Mouse (Mus musculus): Measurements from ENCODE around the gene Nudt6. TPM values are rescaled to one million over a fixed set of nuclear protein-coding genes. Genes with fewer than 3 reads are reported as not detected.

Nudt6 gene
- total RNA-seq, 1 experiment, result 3.0 TPM

DNA sequence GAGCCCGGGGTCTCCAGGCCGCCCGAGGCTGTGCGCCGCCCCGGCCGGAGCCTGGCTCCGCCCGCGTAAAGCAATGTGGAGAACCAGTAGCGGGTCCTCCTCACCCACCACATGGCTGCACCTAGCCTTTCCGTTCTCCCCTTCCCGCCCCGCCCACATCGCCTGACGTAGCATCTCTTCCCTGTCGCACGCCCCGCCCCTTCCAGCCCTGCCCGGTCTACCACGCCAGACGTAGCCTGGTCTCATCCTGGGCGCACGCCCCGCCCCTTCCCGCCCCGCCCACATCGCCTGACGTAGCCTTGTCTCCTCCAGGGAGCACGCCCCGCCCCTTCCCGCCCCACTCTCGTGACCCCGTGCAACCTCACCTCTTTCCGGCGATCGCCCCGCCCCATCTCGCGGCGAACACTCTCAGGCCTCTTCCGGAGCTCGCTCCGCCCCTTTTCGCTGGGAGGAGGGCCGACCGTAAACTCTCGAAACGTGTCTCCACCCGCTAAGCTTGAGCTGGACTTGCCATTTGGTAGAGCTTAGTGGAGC lies 486 bp downstream of the Nudt6 start, which contains the start of gene Spata5:
Spata5 (plus strand) TSS at position 439 of the 534 bp plus-strand sequence.
- no peaks in the 10 kb centered on the region for H3K36me3 ChIP-seq (ENCODE audit: control insufficient read depth, insufficient read depth, low read length, poor library complexity, severe bottlenecking)
- peak within 1 kb of the TSS; percentile 86 for H3K27ac ChIP-seq (ENCODE audit: insufficient read depth, low read depth, low read length, poor library complexity, severe bottlenecking)
- TF ChIP-seq MAFK (IDR thresholded peaks at IDR 0.05; ENCODE audit: insufficient read depth, low read depth, low read length) (no peak), CHD2 (IDR thresholded peaks at IDR 0.05; ENCODE audit: low read depth, low read length) (no peak), ZC3H11A (IDR thresholded peaks at IDR 0.05; ENCODE audit: borderline replicate concordance, low read depth, low read length) (no peak)
- peak within 1 kb of the TSS; percentile 92 to 99 for H3K4me3 ChIP-seq (ENCODE audit: insufficient read depth in 1 of 2, low read depth in 1 of 2, low read length in 2 of 2, poor library complexity in 1 of 2, severe bottlenecking in 1 of 2)
- H3K4me1 ChIP-seq (ENCODE audit: control insufficient read depth in 2 of 2, insufficient read depth in 2 of 2, low read length in 2 of 2, poor library complexity in 1 of 2), result peaks cover 0 to 3% of the 10 kb centered on the region in 2 experiments; a peak in 3 of 4 replicates
- peak; percentile 100 for DNase-seq (ENCODE audit: low read depth, low spot score)
- peak within 1 kb of the TSS; percentile 92 for H3K9ac ChIP-seq (ENCODE audit: insufficient read depth, low read depth, low read length, poor library complexity, severe bottlenecking)
- H3K9me3 ChIP-seq (ENCODE audit: control insufficient read depth, insufficient read depth, low read depth, low read length), result no peaks in the 10 kb centered on the region
- in situ Hi-C loops (cut with MboI; ENCODE audit: low sequenced_read_pairs in 2 of 2, unreplicated experiment in 2 of 2), result no loop called here

DNA sequence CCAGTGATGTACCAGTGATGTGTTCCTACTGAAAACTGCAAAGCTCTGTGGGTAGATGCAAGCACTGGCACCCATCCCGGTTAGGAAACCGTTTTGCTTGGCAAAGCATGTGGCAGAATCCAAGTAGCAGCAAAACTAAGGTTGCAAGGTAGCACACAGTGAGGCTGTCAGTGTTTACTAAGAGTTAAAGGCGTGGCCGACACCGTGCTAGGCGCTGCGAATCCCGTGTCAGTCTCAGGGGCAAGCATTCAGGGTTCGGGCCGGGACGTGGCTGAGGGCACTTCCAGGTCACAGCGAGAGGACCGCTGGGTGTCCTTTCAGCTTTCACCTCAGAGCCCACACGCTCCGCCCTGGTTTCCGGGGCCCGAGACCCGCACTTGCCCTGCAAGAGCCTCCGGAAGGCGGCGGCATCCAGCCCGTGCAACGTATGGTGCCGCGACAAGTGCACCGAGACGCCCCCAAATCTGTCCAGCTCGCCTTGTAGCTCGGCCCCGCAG lies 1.0 kb downstream of the Nudt6 start:
- Histone ChIP-seq H3K9me3 (ENCODE audit: control insufficient read depth, insufficient read depth, low read depth, low read length) (no peaks in the 10 kb centered on the region), H3K9ac (ENCODE audit: insufficient read depth, low read depth, low read length, poor library complexity, severe bottlenecking) (peak overlapping the region; percentile 85), H3K36me3 (ENCODE audit: control insufficient read depth, insufficient read depth, low read length, poor library complexity, severe bottlenecking) (no peaks in the 10 kb centered on the region), H3K27ac (ENCODE audit: insufficient read depth, low read depth, low read length, poor library complexity, severe bottlenecking) (peak overlapping the region; percentile 69), H3K4me3 (ENCODE audit: insufficient read depth in 1 of 2, low read depth in 1 of 2, low read length in 2 of 2, poor library complexity in 1 of 2, severe bottlenecking in 1 of 2) (peak overlapping the region; percentile 78 to 99), H3K4me1 (ENCODE audit: control insufficient read depth in 2 of 2, insufficient read depth in 2 of 2, low read length in 2 of 2, poor library complexity in 1 of 2) (peaks cover 0 to 3% of the 10 kb centered on the region in 2 experiments; a peak in 3 of 4 replicates)
- in situ Hi-C loops (cut with MboI; ENCODE audit: low sequenced_read_pairs in 2 of 2, unreplicated experiment in 2 of 2), result no loop called here
- peak; percentile 44 for DNase-seq (ENCODE audit: low read depth, low spot score)
- no peak for TF ChIP-seq CHD2 (IDR thresholded peaks at IDR 0.05; ENCODE audit: low read depth, low read length)
- peak; percentile 26; the same call in 1 of the 2 replicates for TF ChIP-seq HCFC1 (IDR thresholded peaks at IDR 0.05; ENCODE audit: borderline replicate concordance, insufficient read depth, low read length)
- no peak for TF ChIP-seq ZC3H11A (IDR thresholded peaks at IDR 0.05; ENCODE audit: borderline replicate concordance, low read depth, low read length)
- TF ChIP-seq MAFK (IDR thresholded peaks at IDR 0.05; ENCODE audit: insufficient read depth, low read depth, low read length), result no peak
- TF ChIP-seq ZNF384 (IDR thresholded peaks at IDR 0.05; ENCODE audit: low read depth, low read length), result no peak

DNA sequence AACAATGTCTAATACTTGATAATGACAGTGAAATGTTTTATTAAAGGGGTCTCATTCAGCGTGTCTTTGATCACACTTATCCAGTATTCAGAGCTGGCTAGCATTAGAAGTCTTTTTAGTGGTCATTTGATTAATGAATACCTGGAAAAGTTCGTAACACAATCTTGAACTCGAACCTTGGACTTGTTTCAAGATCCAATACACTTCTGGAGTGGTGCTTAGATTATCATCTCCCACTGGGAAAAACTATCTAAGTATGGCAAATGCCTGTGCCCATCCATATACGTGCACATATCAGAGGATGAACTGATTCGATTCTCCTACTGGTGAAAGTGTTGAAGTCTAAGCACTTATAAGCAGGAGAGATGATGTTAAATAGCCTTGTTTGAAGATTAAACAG lies 1.7 kb downstream of the Nudt6 start:
- TF ChIP-seq HCFC1 (IDR thresholded peaks at IDR 0.05; ENCODE audit: borderline replicate concordance, insufficient read depth, low read length), result no peak
- no peak for TF ChIP-seq MAFK (IDR thresholded peaks at IDR 0.05; ENCODE audit: insufficient read depth, low read depth, low read length)
- TF ChIP-seq ZNF384 (IDR thresholded peaks at IDR 0.05; ENCODE audit: low read depth, low read length), result no peak
- TF ChIP-seq ZC3H11A (IDR thresholded peaks at IDR 0.05; ENCODE audit: borderline replicate concordance, low read depth, low read length), result no peak
- no peak for TF ChIP-seq CHD2 (IDR thresholded peaks at IDR 0.05; ENCODE audit: low read depth, low read length)
- in situ Hi-C loops (cut with MboI; ENCODE audit: low sequenced_read_pairs in 2 of 2, unreplicated experiment in 2 of 2), result no loop called here
- no peaks in the 10 kb centered on the region for H3K9me3 ChIP-seq (ENCODE audit: control insufficient read depth, insufficient read depth, low read depth, low read length)
- H3K4me1 ChIP-seq (ENCODE audit: control insufficient read depth in 2 of 2, insufficient read depth in 2 of 2, low read length in 2 of 2, poor library complexity in 1 of 2), result peaks cover 0 to 3% of the 10 kb centered on the region in 2 experiments; a peak in 3 of 4 replicates
- H3K36me3 ChIP-seq (ENCODE audit: control insufficient read depth, insufficient read depth, low read length, poor library complexity, severe bottlenecking), result no peaks in the 10 kb centered on the region
- no peak overlapping the region; the same call in 1 of the 2 replicates for H3K9ac ChIP-seq (ENCODE audit: insufficient read depth, low read depth, low read length, poor library complexity, severe bottlenecking)
- H3K27ac ChIP-seq (ENCODE audit: insufficient read depth, low read depth, low read length, poor library complexity, severe bottlenecking), result no peak overlapping the region
- no peak for DNase-seq (ENCODE audit: low read depth, low spot score)
- peak overlapping the region; percentile 78 to 99 for H3K4me3 ChIP-seq (ENCODE audit: insufficient read depth in 1 of 2, low read depth in 1 of 2, low read length in 2 of 2, poor library complexity in 1 of 2, severe bottlenecking in 1 of 2)

DNA sequence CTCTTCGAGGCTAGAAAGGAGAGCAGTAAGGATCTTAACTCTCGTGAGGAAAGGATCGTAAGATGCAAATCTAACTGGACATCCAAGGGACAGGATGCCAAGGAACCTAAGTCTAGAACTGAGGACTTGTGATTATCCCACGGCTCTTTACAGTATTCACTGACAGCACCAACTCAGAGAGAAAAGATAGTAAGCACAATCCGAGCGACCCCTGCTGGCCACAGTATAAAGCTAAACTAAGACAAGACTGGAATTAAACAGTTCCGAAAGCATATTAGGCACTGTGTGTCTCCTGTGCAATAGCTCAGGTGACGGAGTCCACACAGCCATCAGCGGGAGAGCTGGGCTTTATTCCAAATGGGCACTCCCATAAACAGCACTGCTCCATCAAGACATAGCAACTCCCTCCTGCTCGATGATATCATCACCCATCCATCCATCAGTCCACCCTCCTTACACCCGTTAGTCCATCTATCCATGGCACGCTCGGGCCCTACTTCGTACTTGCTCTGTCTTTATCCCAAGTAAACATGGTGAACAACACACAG lies 5.5 kb downstream of the Nudt6 start:
- no peak overlapping the region for H3K27ac ChIP-seq (ENCODE audit: insufficient read depth, low read depth, low read length, poor library complexity, severe bottlenecking)
- in situ Hi-C loops (cut with MboI; ENCODE audit: low sequenced_read_pairs in 2 of 2, unreplicated experiment in 2 of 2), result loop anchor here in 1 of 2 experiments (5.0 kb wide), 1 partner anchor 77 kb away; no protein-coding TSS in a partner anchor
- no peak overlapping the region for H3K9ac ChIP-seq (ENCODE audit: insufficient read depth, low read depth, low read length, poor library complexity, severe bottlenecking)
- no peak for TF ChIP-seq CHD2 (IDR thresholded peaks at IDR 0.05; ENCODE audit: low read depth, low read length)
- TF ChIP-seq ZC3H11A (IDR thresholded peaks at IDR 0.05; ENCODE audit: borderline replicate concordance, low read depth, low read length), result peak; percentile 13; the same call in 1 of the 2 replicates
- no peak overlapping the region for H3K4me3 ChIP-seq (ENCODE audit: insufficient read depth in 1 of 2, low read depth in 1 of 2, low read length in 2 of 2, poor library complexity in 1 of 2, severe bottlenecking in 1 of 2)
- H3K36me3 ChIP-seq (ENCODE audit: control insufficient read depth, insufficient read depth, low read length, poor library complexity, severe bottlenecking), result no peaks in the 10 kb centered on the region
- no peaks in the 10 kb centered on the region for H3K9me3 ChIP-seq (ENCODE audit: control insufficient read depth, insufficient read depth, low read depth, low read length)
- DNase-seq (ENCODE audit: low read depth, low spot score), result peak; percentile 70
- peaks cover 0 to 3% of the 10 kb centered on the region in 2 experiments; a peak in 2 of 4 replicates for H3K4me1 ChIP-seq (ENCODE audit: control insufficient read depth in 2 of 2, insufficient read depth in 2 of 2, low read length in 2 of 2, poor library complexity in 1 of 2)
